Mouse (Mus musculus) bone marrow, adult 2 months (tissue): ENCODE results near the gene Sh2d5. TPM values are rescaled to one million over a fixed set of nuclear protein-coding genes. Genes with fewer than 3 reads are reported as not detected.

Experiments used
- H3K27ac ChIP-seq: fragments of 200-500 bp; 2 replicates; pipeline ENCODE4 v1.5.1; 2012; ENCODE audit warnings: low read depth, mild to moderate bottlenecking, control low read depth, inconsistent platforms, low read length; ENCODE audit not compliant: control insufficient read depth, poor library complexity, insufficient read depth
- H3K4me1 ChIP-seq: fragments of 200-500 bp; 2 replicates; pipeline ENCODE4 v1.6.1; 2011; ENCODE audit warnings: low read length; ENCODE audit not compliant: control insufficient read depth, insufficient read depth
- H3K4me3 ChIP-seq: fragments of 200-500 bp; replicated peaks from 2 replicates; pipeline ENCODE3; 2011; ENCODE audit warnings: mild to moderate bottlenecking, low read depth, low read length, control low read depth; ENCODE audit not compliant: control insufficient read depth
- CTCF ChIP-seq: fragments of 200-500 bp; IDR thresholded peaks from 2 replicates; pipeline ENCODE4 v1.5.1; 2011; ENCODE audit warnings: low read length, control low read depth; ENCODE audit not compliant: control insufficient read depth, insufficient read depth
- POLR2A ChIP-seq: fragments of 200-500 bp; IDR thresholded peaks from 2 replicates; pipeline ENCODE4 v1.6.1; 2011; ENCODE audit warnings: low read depth, mild to moderate bottlenecking, control low read depth, low read length, borderline replicate concordance; ENCODE audit not compliant: control insufficient read depth
- WGBS: fragments of 180-500 bp; shearing (Covaris S2); methylation state at CpG from one replicate; pipeline ENCODE4 v1.1.7; 2018; 5-methylcytosine and 5-hydroxymethylcytosine counted together
- polyA plus RNA-seq: library from polyadenylated mRNA; stranded (reverse); fragments of >200 nt; gene quantifications from 2 replicates; pipeline ENCODE4 v1.2.4, GENCODE M21; 2011; ENCODE audit warnings: low replicate concordance; ENCODE audit not compliant: missing spikeins, insufficient read depth, insufficient read length

Sh2d5 gene
- polyA plus RNA-seq, 1 experiment, result 11.7 TPM

DNA sequence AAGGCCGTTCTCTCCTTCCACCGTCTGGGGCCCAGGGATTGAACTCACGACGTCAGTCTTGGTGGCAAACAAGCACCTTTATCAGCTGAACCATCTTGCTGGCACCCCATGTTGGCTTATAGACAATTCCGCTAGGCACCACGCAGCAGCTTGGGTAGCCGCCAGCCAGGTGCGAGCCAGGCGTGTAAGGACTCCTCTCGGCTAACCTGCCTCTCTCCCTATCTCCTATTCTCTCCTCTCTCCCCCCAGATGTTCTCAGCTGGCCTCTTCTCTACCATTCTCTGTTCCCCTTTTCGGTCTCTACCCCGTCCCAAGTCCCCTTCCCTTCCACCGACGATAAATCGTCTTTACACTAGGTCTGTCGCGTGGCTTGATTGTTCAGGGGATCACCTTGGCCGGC, 53.5 kb downstream of the Sh2d5 start:
- WGBS, result 7% methylated on average over 18 of the region's 18 CpGs
- TF ChIP-seq POLR2A (no peak), CTCF (no peak)
- Histone ChIP-seq H3K4me3 (peak overlapping the region; percentile 74), H3K27ac (peak overlapping the region; percentile 17), H3K4me1 (peaks cover 3% of the 10 kb centered on the region; the same call in 1 of the 2 replicates)

DNA sequence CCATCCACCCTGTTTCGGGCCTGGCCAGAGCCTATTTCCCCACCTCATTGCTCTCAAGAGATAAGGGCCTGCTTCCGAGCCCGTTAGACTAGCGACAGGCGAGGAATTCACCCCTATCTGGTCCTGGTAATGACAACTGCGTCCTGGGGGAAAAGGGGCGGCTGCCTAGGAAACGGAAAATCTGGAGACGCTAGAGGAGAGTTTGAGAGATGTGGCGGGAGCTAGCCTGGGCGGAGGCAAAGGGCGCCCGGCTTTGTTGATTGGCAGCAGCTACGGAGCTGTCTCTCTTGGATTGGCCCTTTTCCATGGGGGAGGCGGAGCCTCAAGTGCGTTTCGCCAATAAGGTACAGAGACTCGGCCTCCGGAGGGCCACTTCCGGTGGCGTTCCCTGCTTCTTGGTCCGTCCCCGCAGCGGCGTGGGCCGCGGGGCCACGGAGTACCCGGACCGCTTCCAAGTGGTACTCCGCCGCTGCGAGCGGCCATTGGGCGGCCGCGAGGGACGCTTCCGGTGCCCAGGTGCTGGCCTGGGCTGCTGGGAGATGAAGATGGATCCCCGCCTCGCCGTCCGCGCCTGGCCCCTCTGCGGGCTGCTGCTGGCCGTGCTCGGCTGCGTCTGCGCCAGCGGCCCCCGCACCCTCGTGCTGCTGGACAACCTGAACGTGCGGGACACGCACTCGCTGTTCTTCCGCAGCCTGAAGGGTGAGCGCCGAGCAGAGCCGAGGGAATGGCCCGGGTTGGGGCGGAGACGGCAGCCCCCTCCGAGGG, 54.3 kb downstream of the Sh2d5 start, which contains the start of gene Ddost:
Ddost (plus strand) TSS at position 391 of the 765 bp plus-strand sequence.
- H3K4me3 ChIP-seq, result peak within 1 kb of the TSS; percentile 93
- peaks cover 3% of the 10 kb centered on the region; the same call in 1 of the 2 replicates for H3K4me1 ChIP-seq
- peak within 1 kb of the TSS; percentile 72 for H3K27ac ChIP-seq
- WGBS, result under 1% methylated on average over 64 of the region's 64 CpGs
- TF ChIP-seq CTCF (no peak), POLR2A (peak; percentile 66; the same call in 1 of the 2 replicates)

DNA sequence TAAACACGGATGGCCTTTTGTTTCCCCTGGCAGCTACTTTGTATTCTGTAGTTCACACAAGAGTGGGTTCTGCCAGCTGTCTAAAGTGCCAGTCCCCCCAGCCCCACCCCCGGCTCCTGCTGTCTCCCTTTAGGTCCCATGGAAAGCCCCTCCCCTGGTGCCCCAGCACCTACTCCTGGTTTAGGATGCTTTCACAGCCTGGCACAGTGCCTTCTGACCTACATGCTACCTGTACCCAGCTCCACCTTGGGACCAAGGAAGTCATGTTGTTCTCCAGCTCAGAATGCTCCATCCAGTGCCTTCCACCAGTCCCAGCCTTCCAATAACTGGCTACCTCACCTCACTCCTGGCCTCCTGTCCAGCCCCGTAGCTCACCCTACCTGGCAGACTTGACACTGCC, 56.8 kb downstream of the Sh2d5 start:
- Histone ChIP-seq H3K4me1 (peaks cover 3% of the 10 kb centered on the region; the same call in 1 of the 2 replicates), H3K27ac (no peak overlapping the region), H3K4me3 (no peak overlapping the region)
- TF ChIP-seq POLR2A (no peak), CTCF (no peak)
- WGBS, result 79% methylated on average over 3 of the region's 3 CpGs

- Histone ChIP-seq H3K4me3 (no peak overlapping the region), H3K27ac (no peak overlapping the region), H3K4me1 (peaks cover 3% of the 10 kb centered on the region; the same call in 1 of the 2 replicates)
- no peak for TF ChIP-seq CTCF
- no peak for TF ChIP-seq POLR2A
- 49% methylated on average over 12 of the region's 12 CpGs for WGBS
Observed at GRCm38 (mm10) chr4:138307739-138308138, 57.5 kb downstream of the Sh2d5 start.

- TF ChIP-seq CTCF (no peak), POLR2A (no peak)
- H3K4me3 ChIP-seq, result no peak overlapping the region
- H3K4me1 ChIP-seq, result peaks cover 3% of the 10 kb centered on the region; the same call in 1 of the 2 replicates
- 91% methylated on average over 19 of the region's 19 CpGs for WGBS
- no peak overlapping the region for H3K27ac ChIP-seq
Observed at GRCm38 (mm10) chr4:138310311-138310910, 60.2 kb downstream of the Sh2d5 start.

Other genes starting within 250 kb of the Sh2d5 start
- 116 and 226 TPM in 2 replicates for gene Hp1bp3, start 34.1 kb upstream of the Sh2d5 start, polyA plus RNA-seq
- 1.6 TPM in 1 of 2 replicates, not detected in the other for gene Kif17, start within 50 bp of the Sh2d5 start, polyA plus RNA-seq
- gene Ddost, start 54.3 kb downstream of the Sh2d5 start, polyA plus RNA-seq, result 31.4 and 64.8 TPM in 2 replicates
- gene Pink1, start 75.9 kb downstream of the Sh2d5 start, polyA plus RNA-seq, result 35.7 and 48.1 TPM in 2 replicates
- gene Cda, start 117.6 kb downstream of the Sh2d5 start, polyA plus RNA-seq, result 1.2 TPM in 1 of 2 replicates, not detected in the other
- gene Fam43b, start 146.1 kb downstream of the Sh2d5 start, polyA plus RNA-seq, result not detected in 2 replicates
- 5.8 and 7.8 TPM in 2 replicates for gene Mul1, start 184.3 kb downstream of the Sh2d5 start, polyA plus RNA-seq
- 2.2 and 3.4 TPM in 2 replicates for gene Camk2n1, start 203.9 kb downstream of the Sh2d5 start, polyA plus RNA-seq